Comparison of ENCODE assay signal across 12 mouse cellular contexts in the genomic region with DNA sequence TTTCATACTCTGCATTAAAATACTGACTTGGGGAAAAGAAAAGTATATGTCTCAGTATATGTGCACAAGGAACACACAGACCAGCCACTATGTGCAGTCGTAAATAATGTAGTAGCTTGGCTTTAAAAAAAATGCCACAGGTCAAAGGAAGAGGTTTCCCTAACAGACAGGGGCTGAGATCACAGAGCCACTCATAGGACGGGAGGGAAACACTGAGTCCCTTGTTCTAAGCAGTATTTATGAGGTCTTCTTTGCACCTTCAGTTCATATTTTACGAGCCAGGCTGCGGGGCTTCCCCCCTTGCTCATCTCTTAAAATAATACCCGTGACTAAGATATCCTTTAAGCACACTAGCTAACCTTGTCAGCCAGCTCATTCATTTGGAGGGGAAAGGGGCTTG. TPM values are rescaled to one million over a fixed set of nuclear protein-coding genes. Genes with fewer than 3 reads are reported as not detected.
DNase-seq lines count a peak whose midpoint lies in the region; ATAC-seq lines count a peak whose summit lies in the region.
"Had no signal": no experiment of that assay in that cellular context is flagged by ENCODE, and none has a peak within 500 bp of the region (broad histone marks: within the 10 kb centered on the region; RNA-seq: fewer than 3 reads in every experiment).

No protein-coding gene starts in this region.

- intact Hi-C loops in heart, postnatal 36 days (cut with DNase I), result no loop called here

- peak overlapping the region in 1 of 2 experiments; percentile 15; a peak in 1 of 4 replicates for H3K4me3 ChIP-seq in heart, embryonic 14.5 days (ENCODE audit: control insufficient read depth in 1 of 2, insufficient read depth in 1 of 2, low read depth in 1 of 2, low read length in 2 of 2)
- H3K4me3 ChIP-seq in midbrain, embryonic 14.5 days (replicated peaks; ENCODE audit: low read depth, low read length), result no peak overlapping the region
- H3K4me3 ChIP-seq in midbrain, embryonic 15.5 days, result no peak overlapping the region
- H3K4me3 ChIP-seq in stomach, embryonic 15.5 days (replicated peaks), result no peak overlapping the region
- H3K4me3 ChIP-seq: liver, embryonic 13.5 days; midbrain, embryonic 10.5 days had no signal

- H3K4me2 ChIP-seq in heart, embryonic 14.5 days (ENCODE audit: low read length), result peak overlapping the region; percentile 66
- no peak overlapping the region for H3K4me2 ChIP-seq in midbrain, embryonic 14.5 days (ENCODE audit: low read length)
- H3K4me2 ChIP-seq in midbrain, embryonic 15.5 days, result no peak overlapping the region
- peak overlapping the region; percentile 14; the same call in 1 of the 2 replicates for H3K4me2 ChIP-seq in stomach, embryonic 15.5 days
- H3K4me2 ChIP-seq: liver, embryonic 13.5 days had no signal

- peak; percentile 48 for DNase-seq in adrenal gland, postnatal 14 days
- no peak for DNase-seq in adrenal gland, adult 18-20 months (ENCODE audit: low spot score in 2 of 2)
- no peak for DNase-seq in heart, postnatal 36 days
- peak; percentile 12 for DNase-seq in midbrain, embryonic 14.5 days
- no peak for DNase-seq in cerebellum, adult 8-10 months
- DNase-seq: adrenal gland, adult 2 months; kidney, adult 2 months; liver, embryonic 13.5 days had no signal

- ATAC-seq in heart, embryonic 14.5 days (ENCODE audit: insufficient number of reproducible peaks, insufficient read depth, low FRiP score, low read depth), result no peak
- no peak for ATAC-seq in midbrain, embryonic 14.5 days (ENCODE audit: low FRiP score, low TSS enrichment)
- no peak for ATAC-seq in midbrain, embryonic 15.5 days (replicated peaks)
- no peak for ATAC-seq in stomach, embryonic 15.5 days (ENCODE audit: insufficient read depth, low FRiP score, low read depth)

- H3K27me3 ChIP-seq in heart, embryonic 14.5 days (ENCODE audit: control insufficient read depth, insufficient read depth, low read length), result no peaks in the 10 kb centered on the region
- H3K27me3 ChIP-seq in midbrain, embryonic 14.5 days (ENCODE audit: control insufficient read depth, insufficient read depth, low read length), result no peaks in the 10 kb centered on the region
- no peaks in the 10 kb centered on the region for H3K27me3 ChIP-seq in midbrain, embryonic 15.5 days (replicated peaks)
- H3K27me3 ChIP-seq in stomach, embryonic 15.5 days (replicated peaks), result no peaks in the 10 kb centered on the region
- H3K27me3 ChIP-seq: liver, embryonic 13.5 days had no signal

- H3K9me3 ChIP-seq in heart, embryonic 14.5 days (ENCODE audit: control insufficient read depth, low read length), result no peaks in the 10 kb centered on the region
- H3K9me3 ChIP-seq in midbrain, embryonic 14.5 days (ENCODE audit: control insufficient read depth, low read length), result no peaks in the 10 kb centered on the region
- H3K9me3 ChIP-seq in midbrain, embryonic 15.5 days, result no peaks in the 10 kb centered on the region
- H3K9me3 ChIP-seq in stomach, embryonic 15.5 days, result no peaks in the 10 kb centered on the region
- H3K9me3 ChIP-seq: liver, embryonic 13.5 days; midbrain, embryonic 10.5 days had no signal

- H3K4me1 ChIP-seq in heart, embryonic 14.5 days (ENCODE audit: control insufficient read depth in 2 of 2, insufficient read depth in 2 of 2, low read length in 2 of 2), result peaks cover 2 to 8% of the 10 kb centered on the region in 2 experiments; a peak in 3 of 4 replicates
- H3K4me1 ChIP-seq in midbrain, embryonic 14.5 days (ENCODE audit: control insufficient read depth, insufficient read depth, low read length), result no peaks in the 10 kb centered on the region
- H3K4me1 ChIP-seq in midbrain, embryonic 15.5 days, result peaks cover 6% of the 10 kb centered on the region
- no peaks in the 10 kb centered on the region for H3K4me1 ChIP-seq in stomach, embryonic 15.5 days
- H3K4me1 ChIP-seq: liver, embryonic 13.5 days had no signal

- 17% methylated on average over 5 of the region's 5 CpGs for WGBS in heart, embryonic 14.5 days
- WGBS in midbrain, embryonic 14.5 days, result 15% methylated on average over 5 of the region's 5 CpGs
- 20% methylated on average over 5 of the region's 5 CpGs for WGBS in midbrain, embryonic 15.5 days
- WGBS in stomach, embryonic 15.5 days, result 29% methylated on average over 5 of the region's 5 CpGs

- H3K27ac ChIP-seq in heart, embryonic 14.5 days (replicated peaks in 1 of 2; ENCODE audit: control insufficient read depth in 1 of 2, insufficient read depth in 1 of 2, low read depth in 2 of 2, low read length in 2 of 2), result peak overlapping the region; percentile 10 to 53; a peak in 1 of 4 replicates
- H3K27ac ChIP-seq in midbrain, embryonic 14.5 days (replicated peaks; ENCODE audit: low read depth, low read length), result no peak overlapping the region
- no peak overlapping the region for H3K27ac ChIP-seq in midbrain, embryonic 15.5 days
- no peak overlapping the region for H3K27ac ChIP-seq in stomach, embryonic 15.5 days
- H3K27ac ChIP-seq: liver, embryonic 13.5 days; midbrain, embryonic 10.5 days had no signal

- H3K9ac ChIP-seq in heart, embryonic 14.5 days (ENCODE audit: low read length), result peak overlapping the region; percentile 45; the same call in 1 of the 2 replicates
- H3K9ac ChIP-seq in midbrain, embryonic 14.5 days (replicated peaks; ENCODE audit: low read length), result no peak overlapping the region
- H3K9ac ChIP-seq in midbrain, embryonic 15.5 days, result no peak overlapping the region
- H3K9ac ChIP-seq in stomach, embryonic 15.5 days, result no peak overlapping the region
- H3K9ac ChIP-seq: liver, embryonic 13.5 days had no signal

- H3K36me3 ChIP-seq in heart, embryonic 14.5 days (ENCODE audit: control insufficient read depth, insufficient read depth, low read length), result no peaks in the 10 kb centered on the region
- no peaks in the 10 kb centered on the region for H3K36me3 ChIP-seq in midbrain, embryonic 14.5 days (ENCODE audit: control insufficient read depth, insufficient read depth, low read length)
- H3K36me3 ChIP-seq in midbrain, embryonic 15.5 days (replicated peaks), result no peaks in the 10 kb centered on the region
- H3K36me3 ChIP-seq in stomach, embryonic 15.5 days, result no peaks in the 10 kb centered on the region
- H3K36me3 ChIP-seq: liver, embryonic 13.5 days; midbrain, embryonic 10.5 days had no signal

RNA-seq across cellular contexts. Expression of gene Bmp5, which starts 6.4 kb away (rescaled TPM):
- 5.2 and 6.2 TPM in 2 replicates for total RNA-seq in adrenal gland, postnatal 14 days (2021)
- under 1 TPM; 0.36 to 0.61 TPM for total RNA-seq in adrenal gland, adult 18-20 months (2021)
- polyA plus RNA-seq in heart, embryonic 14.5 days (2014; fragmentation: Nextera tagmentation; extraction: Ambion mirVana), result 8.0 and 8.4 TPM in 2 replicates
- total RNA-seq in heart, postnatal 36 days (2021), result under 1 TPM; 0.67 to 0.79 TPM
- 0.50 and 3.7 TPM in 2 replicates for polyA plus RNA-seq in midbrain, embryonic 14.5 days (2014; fragmentation: Nextera tagmentation; extraction: Ambion mirVana)
- polyA plus RNA-seq in midbrain, embryonic 15.5 days (2015; fragmentation: Nextera tagmentation; extraction: Ambion mirVana), result 2.7 and 3.3 TPM in 2 replicates
- 5.7 and 5.9 TPM in 2 replicates for polyA plus RNA-seq in stomach, embryonic 15.5 days (2015; fragmentation: Nextera tagmentation; extraction: Ambion mirVana)

Comparison
In these comparisons a context has a peak if more than half of its experiments do, and no peak if none do; other contexts are left out.
1. DNase-seq: peak in adrenal gland, postnatal 14 days (single experiment) and midbrain, embryonic 14.5 days (single experiment); none in adrenal gland, adult 18-20 months (0 of 2), heart, postnatal 36 days (0 of 2) and cerebellum, adult 8-10 months (single experiment).
2. H3K27ac ChIP-seq: peak in heart, embryonic 14.5 days (2 of 2); none in midbrain, embryonic 14.5 days (single experiment), midbrain, embryonic 15.5 days (single experiment) and stomach, embryonic 15.5 days (single experiment).
3. H3K4me2 ChIP-seq: peak in heart, embryonic 14.5 days (single experiment) and stomach, embryonic 15.5 days (single experiment); none in midbrain, embryonic 14.5 days (single experiment) and midbrain, embryonic 15.5 days (single experiment).